Mouse (Mus musculus): ENCODE data around the gene Ttc25. TPM values are rescaled to one million over a fixed set of nuclear protein-coding genes. Genes with fewer than 3 reads are reported as not detected.

The Ttc25 gene
- polyA plus RNA-seq, 1 experiment from 2014 or later, result 0.77 TPM

GRCm38 (mm10) chr11:100516291-100516690, 29.1 kb upstream of the Ttc25 start:
- ATAC-seq (ENCODE audit: insufficient number of reproducible peaks, low FRiP score), result no peak
- Histone ChIP-seq H3K27ac (ENCODE audit: poor library complexity, severe bottlenecking) (no peak overlapping the region), H3K4me1 (replicated peaks) (no peaks in the 10 kb centered on the region), H3K4me3 (no peak overlapping the region), H3K4me2 (no peak overlapping the region), H3K9ac (no peak overlapping the region), H3K27me3 (replicated peaks) (no peaks in the 10 kb centered on the region), H3K9me3 (replicated peaks) (no peaks in the 10 kb centered on the region), H3K36me3 (peaks cover 95% of the 10 kb centered on the region)
- 81% methylated on average over 9 of the region's 9 CpGs for WGBS

- Histone ChIP-seq H3K4me1 (replicated peaks) (no peaks in the 10 kb centered on the region), H3K27ac (ENCODE audit: poor library complexity, severe bottlenecking) (no peak overlapping the region), H3K9ac (no peak overlapping the region), H3K27me3 (replicated peaks) (no peaks in the 10 kb centered on the region), H3K4me3 (no peak overlapping the region), H3K36me3 (peaks cover 97% of the 10 kb centered on the region), H3K4me2 (no peak overlapping the region), H3K9me3 (replicated peaks) (no peaks in the 10 kb centered on the region)
- WGBS, result 88% methylated on average over 5 of the region's 5 CpGs
- ATAC-seq (ENCODE audit: insufficient number of reproducible peaks, low FRiP score), result no peak
Measured at GRCm38 (mm10) chr11:100518188-100518591, 27.2 kb upstream of the Ttc25 start.

- Histone ChIP-seq H3K4me3 (no peak overlapping the region), H3K27ac (ENCODE audit: poor library complexity, severe bottlenecking) (no peak overlapping the region), H3K4me1 (replicated peaks) (no peaks in the 10 kb centered on the region; the same call in 1 of the 2 replicates), H3K27me3 (replicated peaks) (no peaks in the 10 kb centered on the region), H3K9me3 (replicated peaks) (no peaks in the 10 kb centered on the region), H3K36me3 (peaks cover 96% of the 10 kb centered on the region), H3K4me2 (no peak overlapping the region), H3K9ac (no peak overlapping the region)
- WGBS, result 84% methylated on average over 7 of the region's 7 CpGs
- ATAC-seq (ENCODE audit: insufficient number of reproducible peaks, low FRiP score), result no peak
Measured at GRCm38 (mm10) chr11:100519188-100519587, 26.2 kb upstream of the Ttc25 start.

GRCm38 (mm10) chr11:100520838-100521237, 24.6 kb upstream of the Ttc25 start:
- Histone ChIP-seq H3K9ac (no peak overlapping the region), H3K27me3 (replicated peaks) (no peaks in the 10 kb centered on the region), H3K9me3 (replicated peaks) (no peaks in the 10 kb centered on the region), H3K36me3 (peaks cover 83% of the 10 kb centered on the region), H3K27ac (ENCODE audit: poor library complexity, severe bottlenecking) (no peak overlapping the region), H3K4me1 (replicated peaks) (peaks cover 16% of the 10 kb centered on the region), H3K4me3 (no peak overlapping the region), H3K4me2 (no peak overlapping the region)
- WGBS, result 84% methylated on average over 15 of the region's 15 CpGs
- ATAC-seq (ENCODE audit: insufficient number of reproducible peaks, low FRiP score), result no peak

- Histone ChIP-seq H3K9ac (no peak overlapping the region), H3K4me3 (no peak overlapping the region), H3K27ac (ENCODE audit: poor library complexity, severe bottlenecking) (no peak overlapping the region), H3K9me3 (replicated peaks) (no peaks in the 10 kb centered on the region), H3K4me2 (no peak overlapping the region), H3K4me1 (replicated peaks) (peaks cover 33% of the 10 kb centered on the region), H3K36me3 (peaks cover 52% of the 10 kb centered on the region), H3K27me3 (replicated peaks) (no peaks in the 10 kb centered on the region)
- ATAC-seq (ENCODE audit: insufficient number of reproducible peaks, low FRiP score), result no peak
- WGBS, result 90% methylated on average over 5 of the region's 5 CpGs
Measured at GRCm38 (mm10) chr11:100524358-100524757, 21.0 kb upstream of the Ttc25 start.

GRCm38 (mm10) chr11:100524987-100525630, 20.3 kb upstream of the Ttc25 start:
- Histone ChIP-seq H3K9me3 (replicated peaks) (no peaks in the 10 kb centered on the region), H3K9ac (no peak overlapping the region), H3K4me2 (peak overlapping the region; percentile 32), H3K4me1 (replicated peaks) (peaks cover 33% of the 10 kb centered on the region), H3K36me3 (peaks cover 44% of the 10 kb centered on the region), H3K27me3 (replicated peaks) (no peaks in the 10 kb centered on the region), H3K4me3 (no peak overlapping the region), H3K27ac (ENCODE audit: poor library complexity, severe bottlenecking) (no peak overlapping the region)
- no peak for ATAC-seq (ENCODE audit: insufficient number of reproducible peaks, low FRiP score)
- WGBS, result 60% methylated on average over 11 of the region's 11 CpGs

- Histone ChIP-seq H3K27ac (ENCODE audit: poor library complexity, severe bottlenecking) (no peak overlapping the region), H3K36me3 (peaks cover 33% of the 10 kb centered on the region), H3K4me2 (peak overlapping the region; percentile 98), H3K4me1 (replicated peaks) (peaks cover 33% of the 10 kb centered on the region), H3K27me3 (replicated peaks) (no peaks in the 10 kb centered on the region), H3K9me3 (replicated peaks) (no peaks in the 10 kb centered on the region), H3K4me3 (peak overlapping the region; percentile 70), H3K9ac (peak overlapping the region; percentile 80)
- WGBS, result 30% methylated on average over 15 of the region's 15 CpGs
- no peak for ATAC-seq (ENCODE audit: insufficient number of reproducible peaks, low FRiP score)
Measured at GRCm38 (mm10) chr11:100526052-100526816, 19.2 kb upstream of the Ttc25 start.

- Histone ChIP-seq H3K27me3 (replicated peaks) (no peaks in the 10 kb centered on the region), H3K4me1 (replicated peaks) (peaks cover 33% of the 10 kb centered on the region), H3K27ac (ENCODE audit: poor library complexity, severe bottlenecking) (peak overlapping the region; percentile 83), H3K4me2 (peak overlapping the region; percentile 98), H3K9ac (peak overlapping the region; percentile 80), H3K9me3 (replicated peaks) (no peaks in the 10 kb centered on the region), H3K4me3 (peak overlapping the region; percentile 70), H3K36me3 (peaks cover 25% of the 10 kb centered on the region)
- peak; percentile 22 for ATAC-seq (ENCODE audit: insufficient number of reproducible peaks, low FRiP score)
- WGBS, result under 1% methylated on average over 26 of the region's 26 CpGs
Measured at GRCm38 (mm10) chr11:100527066-100527457, 18.3 kb upstream of the Ttc25 start.

GRCm38 (mm10) chr11:100527458-100528374, 17.7 kb upstream of the Ttc25 start, which contains the start of gene Acly:
Gene Acly (minus strand): TSS chr11:100528000.
- peak within 1 kb of the TSS; percentile 70 for H3K4me3 ChIP-seq
- peaks cover 33% of the 10 kb centered on the region for H3K4me1 ChIP-seq (replicated peaks)
- peak within 1 kb of the TSS; percentile 80 for H3K9ac ChIP-seq
- H3K27ac ChIP-seq (ENCODE audit: poor library complexity, severe bottlenecking), result peak within 1 kb of the TSS; percentile 83
- ATAC-seq (ENCODE audit: insufficient number of reproducible peaks, low FRiP score), result peak; percentile 100
- H3K4me2 ChIP-seq, result peak within 1 kb of the TSS; percentile 98
- WGBS, result under 1% methylated on average over 54 of the region's 54 CpGs
- H3K36me3 ChIP-seq, result peaks cover 18% of the 10 kb centered on the region
- no peaks in the 10 kb centered on the region for H3K9me3 ChIP-seq (replicated peaks)
- no peaks in the 10 kb centered on the region for H3K27me3 ChIP-seq (replicated peaks)

GRCm38 (mm10) chr11:100528375-100529165, 16.8 kb upstream of the Ttc25 start:
- H3K9ac ChIP-seq, result peak overlapping the region; percentile 64
- H3K4me3 ChIP-seq, result peak overlapping the region; percentile 70
- H3K4me2 ChIP-seq, result peak overlapping the region; percentile 98
- no peak; the same call in 1 of the 2 replicates for ATAC-seq (ENCODE audit: insufficient number of reproducible peaks, low FRiP score)
- peaks cover 3% of the 10 kb centered on the region; the same call in 1 of the 2 replicates for H3K9me3 ChIP-seq (replicated peaks)
- WGBS, result 24% methylated on average over 19 of the region's 19 CpGs
- H3K27ac ChIP-seq (ENCODE audit: poor library complexity, severe bottlenecking), result peak overlapping the region; percentile 43; the same call in 1 of the 2 replicates
- H3K4me1 ChIP-seq (replicated peaks), result peaks cover 33% of the 10 kb centered on the region
- no peaks in the 10 kb centered on the region for H3K27me3 ChIP-seq (replicated peaks)
- H3K36me3 ChIP-seq, result peaks cover 9% of the 10 kb centered on the region
